Mouse (Mus musculus): ENCODE results near the gene Sdhb.

Gene Sdhb

DNA sequence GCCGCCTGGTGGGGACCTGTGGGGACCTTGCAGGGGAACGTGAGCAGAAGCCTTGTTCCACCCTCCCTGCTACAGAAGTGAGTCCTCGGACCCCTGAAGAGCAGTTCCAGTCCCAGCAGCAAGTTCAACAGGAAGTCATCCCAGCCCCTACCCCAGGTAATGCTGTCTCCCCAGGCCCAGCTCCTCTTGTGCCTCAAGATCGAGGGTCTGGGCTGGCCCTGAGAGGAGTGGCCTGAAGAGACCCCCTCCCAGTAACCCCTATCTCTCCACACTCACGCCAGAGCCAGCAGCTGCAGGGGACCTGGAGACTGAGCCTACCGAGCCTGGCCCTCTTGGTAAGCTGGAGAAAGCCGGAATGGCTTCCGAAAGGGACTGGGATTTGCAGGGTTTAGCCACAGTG lies 53.1 kb downstream of the Sdhb start:
- no peak for DNase-seq (ENCODE audit: low spot score)

GRCm38 (mm10) chr4:141014856-141015255 lies 53.9 kb downstream of the Sdhb start:
- no peak for DNase-seq (ENCODE audit: low spot score)

- no peak for DNase-seq (ENCODE audit: low spot score)
These were observed 54.4 kb downstream of the Sdhb start for GRCm38 (mm10) chr4:141015356-141015755.

DNA sequence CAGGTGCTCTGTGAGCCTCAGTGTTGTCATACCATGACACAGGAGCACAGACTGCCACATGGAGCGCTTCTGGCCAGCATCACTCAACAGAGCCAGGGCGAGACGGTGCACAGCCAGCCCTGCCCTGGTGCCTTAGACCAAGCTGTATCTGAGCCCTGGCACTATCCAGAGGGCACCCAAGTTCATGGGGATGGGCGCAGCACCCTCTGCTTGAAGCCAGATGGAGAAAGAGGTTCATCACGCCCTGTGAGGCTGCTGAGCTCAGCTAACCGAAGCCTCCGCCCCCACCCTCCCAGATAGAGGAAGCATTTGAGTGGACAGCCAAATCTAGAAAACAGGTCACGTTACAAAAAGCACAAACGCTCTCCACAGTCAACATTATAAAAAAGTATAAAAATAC lies 55.3 kb downstream of the Sdhb start:
- no peak for DNase-seq (ENCODE audit: low spot score)

GRCm38 (mm10) chr4:141017657-141018436 lies 56.8 kb downstream of the Sdhb start:
- DNase-seq (ENCODE audit: low spot score), result no peak

GRCm38 (mm10) chr4:141020220-141020619 lies 59.2 kb downstream of the Sdhb start:
- no peak for DNase-seq (ENCODE audit: low spot score)

GRCm38 (mm10) chr4:141020811-141021613 lies 60.0 kb downstream of the Sdhb start:
- no peak for DNase-seq (ENCODE audit: low spot score)

DNA sequence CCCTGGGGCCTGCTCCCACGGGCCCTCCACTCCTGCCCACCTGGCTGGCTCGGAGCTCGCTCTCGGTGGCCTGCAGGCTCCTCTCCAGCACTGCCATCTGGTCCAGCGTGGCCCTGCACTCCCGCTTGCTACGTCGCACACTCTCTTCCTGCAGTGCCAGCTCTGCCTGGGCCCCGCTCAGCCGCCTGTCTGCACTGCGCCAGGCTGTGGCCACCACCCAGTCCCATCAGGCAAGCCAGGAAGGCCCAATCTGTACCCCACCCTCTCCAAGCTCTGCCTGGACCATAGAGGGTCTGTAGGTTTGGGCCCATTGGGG lies 60.6 kb downstream of the Sdhb start:
- DNase-seq (ENCODE audit: low spot score), result no peak

DNA sequence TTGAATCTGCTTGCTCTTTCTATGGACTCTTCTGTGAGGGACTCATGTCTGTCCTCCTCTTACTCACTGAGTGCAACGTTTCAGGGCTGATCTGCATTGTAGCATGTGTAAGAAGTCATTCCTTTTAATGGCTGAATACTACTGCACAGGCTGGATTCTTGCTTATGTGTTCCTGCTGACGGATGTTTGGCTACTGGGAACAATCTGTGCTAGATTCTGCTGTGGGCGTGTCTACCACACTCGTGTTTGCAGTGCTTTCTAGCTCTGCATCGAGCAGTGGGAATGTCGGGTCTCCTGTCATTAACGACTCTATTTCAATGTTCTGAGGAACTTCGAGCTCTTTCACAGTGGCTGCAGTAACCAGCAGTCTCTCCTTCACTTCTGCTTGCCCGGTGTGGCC lies 63.0 kb downstream of the Sdhb start:
- no peak for DNase-seq (ENCODE audit: low spot score)

DNA sequence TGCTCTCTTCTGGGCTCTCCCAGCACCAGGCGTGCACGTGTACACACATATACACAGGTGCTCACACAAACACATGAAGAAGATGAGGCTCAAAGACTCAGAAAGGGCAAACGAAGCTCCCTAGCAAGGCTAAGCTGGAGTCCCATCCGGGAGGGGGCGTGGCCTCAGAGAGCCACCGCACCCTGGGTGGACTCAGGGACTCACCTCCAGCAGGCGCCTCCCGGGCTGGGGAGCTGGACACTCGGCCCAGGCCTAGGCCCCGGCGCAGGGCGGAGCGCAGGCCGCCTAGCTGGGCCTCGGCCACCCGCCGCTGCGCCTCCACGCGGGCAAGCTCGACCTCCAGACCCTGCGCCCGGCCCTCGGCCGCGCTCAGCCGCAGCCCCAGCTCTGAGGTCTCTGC lies 64.0 kb downstream of the Sdhb start:
- no peak for DNase-seq (ENCODE audit: low spot score)

All from left cerebral cortex, adult 11 months (tissue).